Mouse (Mus musculus) stomach, embryonic 16.5 days (tissue): Measurements from ENCODE around the gene Stim2. TPM values are rescaled to one million over a fixed set of nuclear protein-coding genes. Genes with fewer than 3 reads are reported as not detected.

Experiments used
- ATAC-seq: fragments of 200-750 bp; cut with Nextera tagmentation; 2 replicates; pipeline ENCODE4 v1.8.0; 2017; ENCODE audit warnings: moderate number of reproducible peaks, moderate TSS enrichment; ENCODE audit not compliant: insufficient read depth, low FRiP score
- H3K27ac ChIP-seq: fragments of 300-500 bp; sonication (generic); 2 replicates; pipeline ENCODE4 v1.5.1; 2014; ENCODE audit warnings: low read length
- H3K27me3 ChIP-seq: fragments of 300-500 bp; sonication (generic); 2 replicates; pipeline ENCODE4 v1.6.1; 2014; ENCODE audit warnings: low read length, control low read depth, mixed read lengths; ENCODE audit not compliant: control insufficient read depth, insufficient read depth
- H3K36me3 ChIP-seq: fragments of 300-500 bp; sonication (generic); 2 replicates; pipeline ENCODE4 v1.6.1; 2014; ENCODE audit warnings: low read length; ENCODE audit not compliant: control insufficient read depth, insufficient read depth
- H3K4me1 ChIP-seq: fragments of 300-500 bp; sonication (generic); 2 replicates; pipeline ENCODE4 v1.6.1; 2014; ENCODE audit warnings: low read length, control low read depth, mixed read lengths; ENCODE audit not compliant: control insufficient read depth, insufficient read depth
- H3K4me2 ChIP-seq: fragments of 300-500 bp; sonication (generic); 2 replicates; pipeline ENCODE4 v1.6.1; 2014; ENCODE audit warnings: low read depth, low read length, mixed read lengths
- H3K4me3 ChIP-seq: fragments of 300-500 bp; sonication (generic); replicated peaks from 2 replicates; pipeline ENCODE4 v1.5.1; 2014; ENCODE audit warnings: mild to moderate bottlenecking, low read length
- H3K9ac ChIP-seq: fragments of 300-500 bp; sonication (generic); 2 replicates; pipeline ENCODE4 v1.6.1; 2014; ENCODE audit warnings: low read length
- H3K9me3 ChIP-seq: fragments of 300-500 bp; sonication (generic); replicated peaks from 2 replicates; pipeline ENCODE4 v1.6.1; 2016; ENCODE audit warnings: low read length, control low read depth; ENCODE audit not compliant: control insufficient read depth
- WGBS: fragments of 180-500 bp; shearing (Covaris S2); extraction: QIAGEN DNeasy Blood & Tissue Kit; methylation state at CpG from one replicate; pipeline ENCODE4 v1.1.7; 2014; 5-methylcytosine and 5-hydroxymethylcytosine counted together
- polyA plus RNA-seq: library from polyadenylated mRNA; unstranded; fragments of >200 nt; fragmentation: Nextera tagmentation; extraction: Ambion mirVana; gene quantifications from 2 replicates; pipeline ENCODE4 v1.2.1, GENCODE M21; 2015

Gene Stim2
- polyA plus RNA-seq, 1 experiment from 2014 or later: 15.9 TPM

DNA sequence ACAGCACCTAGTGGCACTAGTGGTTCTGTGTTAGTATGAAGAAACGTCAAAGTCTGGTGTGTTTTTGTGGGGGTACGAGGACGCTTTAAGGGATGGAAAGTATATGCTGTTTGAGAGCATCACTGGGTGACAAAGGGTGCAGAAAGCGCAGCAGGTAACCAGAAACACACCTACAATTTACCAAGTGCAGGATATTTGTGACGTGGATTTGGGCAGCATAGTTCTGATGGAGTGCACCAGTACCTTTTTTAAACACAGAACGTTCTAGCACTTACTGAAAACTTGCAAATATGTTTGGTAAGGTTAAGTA, 1.1 kb downstream of the Stim2 start:
- peak overlapping the region; percentile 93 for H3K27ac ChIP-seq
- H3K27me3 ChIP-seq: no peaks in the 10 kb centered on the region
- peak overlapping the region; percentile 79 for H3K4me2 ChIP-seq
- H3K9ac ChIP-seq: peak overlapping the region; percentile 97
- H3K9me3 ChIP-seq: no peaks in the 10 kb centered on the region
- H3K4me3 ChIP-seq: peak overlapping the region; percentile 87
- no peak for ATAC-seq
- H3K36me3 ChIP-seq: no peaks in the 10 kb centered on the region
- H3K4me1 ChIP-seq: peaks cover 15% of the 10 kb centered on the region
- WGBS: 0% methylated on average over 6 of the region's 6 CpGs

DNA sequence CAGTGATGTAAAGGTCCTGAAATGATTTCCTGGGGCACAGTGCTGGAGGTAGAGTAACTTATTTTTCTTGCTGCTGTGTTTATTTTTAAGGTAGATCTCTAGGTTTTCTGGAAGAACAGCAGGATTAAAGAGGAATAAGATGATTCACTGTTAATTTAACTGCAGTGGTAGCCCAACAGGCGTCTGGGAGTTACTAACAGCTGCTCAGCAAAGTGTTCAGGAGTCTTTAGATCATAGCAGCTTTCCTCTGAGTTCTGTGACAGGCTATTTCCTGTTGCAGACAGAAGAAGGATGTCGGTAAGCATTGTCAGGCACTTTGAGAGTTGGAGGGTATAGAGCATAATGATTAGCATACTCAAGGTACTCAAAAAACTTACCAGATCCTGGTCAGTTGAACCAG, 1.5 kb downstream of the Stim2 start:
- Histone ChIP-seq H3K27ac (peak overlapping the region; percentile 93; the same call in 1 of the 2 replicates), H3K36me3 (no peaks in the 10 kb centered on the region), H3K9me3 (no peaks in the 10 kb centered on the region), H3K27me3 (no peaks in the 10 kb centered on the region), H3K4me1 (peaks cover 15% of the 10 kb centered on the region), H3K4me3 (peak overlapping the region; percentile 87), H3K4me2 (peak overlapping the region; percentile 79), H3K9ac (peak overlapping the region; percentile 97)
- 4% methylated on average over 2 of the region's 2 CpGs for WGBS
- no peak for ATAC-seq

DNA sequence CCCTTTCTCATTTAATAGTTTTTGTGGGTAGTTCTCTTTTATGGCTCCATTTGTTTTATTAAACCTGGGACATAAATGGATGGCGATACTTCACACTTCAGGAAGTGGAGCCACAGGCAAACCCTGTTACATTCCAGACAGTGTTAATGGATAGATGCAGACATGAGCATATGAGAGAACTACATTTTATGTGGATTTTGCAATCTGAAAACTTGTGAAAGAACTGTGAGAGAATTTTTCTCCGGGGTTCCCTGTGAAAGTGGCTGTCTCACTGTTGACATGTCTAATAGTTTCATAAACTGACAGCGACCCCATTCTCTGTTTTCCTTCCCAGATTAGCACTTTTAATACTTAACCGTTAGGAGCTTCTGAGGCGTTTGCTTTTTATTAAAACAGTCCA, 2.7 kb downstream of the Stim2 start:
- 28% methylated on average over 5 of the region's 5 CpGs for WGBS
- H3K4me1 ChIP-seq: peaks cover 19% of the 10 kb centered on the region
- H3K4me3 ChIP-seq: peak overlapping the region; percentile 8; the same call in 1 of the 2 replicates
- peak overlapping the region; percentile 31; the same call in 1 of the 2 replicates for H3K9ac ChIP-seq
- H3K4me2 ChIP-seq: peak overlapping the region; percentile 34; the same call in 1 of the 2 replicates
- no peak overlapping the region for H3K27ac ChIP-seq
- H3K27me3 ChIP-seq: no peaks in the 10 kb centered on the region
- no peak for ATAC-seq
- no peaks in the 10 kb centered on the region for H3K9me3 ChIP-seq
- no peaks in the 10 kb centered on the region for H3K36me3 ChIP-seq

DNA sequence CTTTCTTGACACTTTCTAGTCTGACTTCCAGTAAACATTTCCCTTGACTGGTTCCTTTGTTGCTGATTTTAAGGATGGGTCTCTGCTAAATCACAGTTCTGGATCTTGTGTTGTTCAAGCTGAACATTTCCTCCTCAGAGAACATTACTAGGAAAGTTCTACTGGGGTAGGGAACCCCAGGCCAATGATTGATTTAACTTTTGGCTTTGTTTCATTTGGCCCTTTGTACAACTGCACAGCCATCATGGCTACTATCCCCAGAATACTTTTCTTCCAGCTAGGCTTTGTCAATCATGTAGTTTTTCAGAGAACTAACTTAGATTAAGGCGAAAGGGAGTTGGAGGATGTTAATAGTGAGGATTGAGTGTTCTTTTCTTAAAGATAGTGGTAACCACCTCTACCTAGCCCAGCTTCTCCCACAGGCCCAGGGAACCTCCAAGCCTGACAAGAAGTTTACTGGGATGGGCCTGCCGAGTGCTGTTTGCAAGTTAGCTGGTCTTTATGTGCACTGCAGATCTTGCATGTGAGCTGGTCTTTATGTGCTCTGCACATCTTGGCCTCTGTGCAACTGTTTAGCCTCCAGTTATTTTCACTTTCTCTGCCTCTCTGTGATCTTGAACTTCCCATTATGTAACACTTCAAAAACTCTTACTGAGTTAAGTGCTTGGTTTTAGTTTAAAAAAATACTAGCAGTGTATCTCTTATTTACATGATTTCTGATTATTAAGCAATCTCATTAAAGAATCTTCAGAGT, 7.0 kb downstream of the Stim2 start:
- ATAC-seq: no peak
- H3K4me2 ChIP-seq: no peak overlapping the region
- no peaks in the 10 kb centered on the region for H3K36me3 ChIP-seq
- H3K4me1 ChIP-seq: peaks cover 11% of the 10 kb centered on the region
- 70% methylated on average over 2 of the region's 2 CpGs for WGBS
- no peak overlapping the region for H3K9ac ChIP-seq
- H3K9me3 ChIP-seq: no peaks in the 10 kb centered on the region
- H3K4me3 ChIP-seq: no peak overlapping the region
- no peak overlapping the region for H3K27ac ChIP-seq
- H3K27me3 ChIP-seq: no peaks in the 10 kb centered on the region

- H3K36me3 ChIP-seq: no peaks in the 10 kb centered on the region
- no peak overlapping the region for H3K4me2 ChIP-seq
- no peak overlapping the region for H3K27ac ChIP-seq
- H3K9ac ChIP-seq: no peak overlapping the region
- H3K4me3 ChIP-seq: no peak overlapping the region
- no peak for ATAC-seq
- 38% methylated on average over 6 of the region's 6 CpGs for WGBS
- peaks cover 8% of the 10 kb centered on the region; the same call in 1 of the 2 replicates for H3K4me1 ChIP-seq
- no peaks in the 10 kb centered on the region for H3K27me3 ChIP-seq
- H3K9me3 ChIP-seq: no peaks in the 10 kb centered on the region
These were observed 7.5 kb downstream of the Stim2 start for GRCm38 (mm10) chr5:54005865-54006225.

DNA sequence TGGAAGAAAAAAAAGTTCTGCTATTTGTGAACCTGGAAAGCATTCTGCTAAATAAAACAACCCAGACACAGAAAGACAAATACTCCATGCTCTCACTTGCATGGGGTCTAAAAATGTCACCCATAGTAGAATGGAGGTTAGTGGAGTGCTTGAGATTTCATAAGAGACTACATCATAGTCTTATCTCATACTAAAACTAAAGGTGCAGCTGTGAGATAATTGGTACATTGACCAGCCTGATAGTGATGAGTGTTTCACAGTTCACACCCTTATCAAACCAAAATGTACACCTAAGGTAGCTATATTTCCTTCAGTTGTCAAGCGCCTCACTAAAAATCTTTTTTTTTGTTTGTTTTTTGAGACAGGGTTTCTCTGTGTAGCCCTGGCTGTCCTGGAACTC, 8.5 kb downstream of the Stim2 start:
- ATAC-seq: no peak
- Histone ChIP-seq H3K9me3 (no peaks in the 10 kb centered on the region), H3K27ac (no peak overlapping the region), H3K27me3 (no peaks in the 10 kb centered on the region), H3K4me2 (no peak overlapping the region), H3K36me3 (no peaks in the 10 kb centered on the region), H3K4me3 (no peak overlapping the region), H3K9ac (no peak overlapping the region), H3K4me1 (0 out of 2 replicates have a peak, but pooled peaks cover 4% of the 10 kb centered on the region)
- WGBS: 98% methylated on average over 1 of the region's 1 CpGs

DNA sequence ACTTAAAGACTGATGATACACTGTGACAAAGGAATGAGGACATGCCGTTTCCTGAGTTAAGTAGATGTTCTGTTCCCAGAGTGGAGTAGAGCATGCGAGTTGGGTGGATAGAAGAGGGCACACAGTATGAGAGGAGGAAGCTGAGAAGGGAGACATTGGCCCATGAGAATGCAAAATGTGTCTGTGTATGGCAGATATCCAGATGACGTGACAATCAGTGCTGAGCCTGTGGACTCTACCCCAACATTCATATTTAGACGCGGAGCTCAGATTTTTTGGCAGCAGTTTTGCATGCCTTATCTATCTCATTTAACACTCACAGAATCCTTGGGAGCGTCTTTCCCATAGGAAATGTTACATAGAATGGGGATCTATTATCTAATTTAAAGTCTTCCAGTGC, 9.3 kb downstream of the Stim2 start:
- H3K4me3 ChIP-seq: no peak overlapping the region
- H3K27ac ChIP-seq: no peak overlapping the region
- H3K36me3 ChIP-seq: no peaks in the 10 kb centered on the region
- no peak for ATAC-seq
- 78% methylated on average over 6 of the region's 6 CpGs for WGBS
- no peak overlapping the region for H3K9ac ChIP-seq
- H3K27me3 ChIP-seq: no peaks in the 10 kb centered on the region
- 0 out of 2 replicates have a peak, but pooled peaks cover 4% of the 10 kb centered on the region for H3K4me1 ChIP-seq
- H3K4me2 ChIP-seq: no peak overlapping the region
- no peaks in the 10 kb centered on the region for H3K9me3 ChIP-seq

DNA sequence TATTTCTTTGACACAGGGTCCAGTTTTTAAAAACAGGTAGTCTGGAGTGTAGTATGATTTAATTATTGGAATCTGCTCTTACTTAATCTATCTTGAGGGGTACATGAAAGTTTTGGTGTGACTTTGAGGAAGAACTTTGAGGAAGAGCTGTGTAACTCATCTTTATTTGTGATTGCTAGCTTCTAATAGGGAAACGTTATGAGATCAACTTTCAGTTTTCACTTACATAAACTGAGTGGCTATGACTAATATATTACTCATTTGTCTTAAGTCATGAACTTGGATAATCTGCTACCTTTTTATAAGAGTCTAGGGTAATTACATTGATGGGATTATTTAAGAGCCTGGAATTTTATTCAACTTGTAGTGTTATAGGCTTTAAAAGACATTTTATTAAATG, 15.0 kb downstream of the Stim2 start:
- no peaks in the 10 kb centered on the region for H3K4me1 ChIP-seq
- no peak overlapping the region for H3K4me3 ChIP-seq
- ATAC-seq: no peak
- no peak overlapping the region for H3K4me2 ChIP-seq
- no peaks in the 10 kb centered on the region for H3K36me3 ChIP-seq
- H3K9me3 ChIP-seq: no peaks in the 10 kb centered on the region
- 23% methylated on average over 1 of the region's 1 CpGs for WGBS
- H3K27ac ChIP-seq: no peak overlapping the region
- no peaks in the 10 kb centered on the region for H3K27me3 ChIP-seq
- H3K9ac ChIP-seq: no peak overlapping the region

DNA sequence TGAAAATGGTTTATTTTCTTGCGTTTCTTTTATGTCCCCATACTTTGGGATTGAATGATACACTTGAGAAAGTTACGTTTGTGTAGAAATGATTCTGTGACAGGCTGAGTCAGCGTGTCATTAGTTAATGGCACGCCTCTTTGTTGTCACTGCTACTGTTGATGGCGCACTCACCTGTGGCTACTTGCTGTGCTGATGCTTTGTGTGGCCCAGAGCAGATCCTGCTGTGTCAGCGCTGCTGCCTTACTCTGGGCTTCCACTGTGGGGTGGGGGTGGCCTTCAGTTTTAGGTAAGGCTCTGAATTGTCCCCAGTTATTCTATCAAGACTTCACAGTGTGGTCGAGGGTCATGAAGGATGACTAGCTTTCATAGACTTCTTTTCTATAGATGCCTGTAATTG, 18.8 kb downstream of the Stim2 start:
- 58% methylated on average over 7 of the region's 7 CpGs for WGBS
- H3K27ac ChIP-seq: no peak overlapping the region
- H3K4me1 ChIP-seq: no peaks in the 10 kb centered on the region
- no peak overlapping the region for H3K4me3 ChIP-seq
- no peaks in the 10 kb centered on the region for H3K27me3 ChIP-seq
- H3K36me3 ChIP-seq: no peaks in the 10 kb centered on the region
- H3K9me3 ChIP-seq: no peaks in the 10 kb centered on the region
- H3K9ac ChIP-seq: no peak overlapping the region
- ATAC-seq: no peak
- H3K4me2 ChIP-seq: no peak overlapping the region
